Mouse (Mus musculus): Measurements from ENCODE around the gene Hspa2.

Hspa2 gene

GRCm38 (mm10) chr12:76377726-76378125 lies 26.2 kb upstream of the Hspa2 start:
- in situ Hi-C loops (cut with MboI) = no loop called here

- in situ Hi-C loops (cut with MboI) = no loop called here
These were observed 25.4 kb upstream of the Hspa2 start for GRCm38 (mm10) chr12:76378556-76378955.

GRCm38 (mm10) chr12:76380151-76380550 lies 23.8 kb upstream of the Hspa2 start:
- in situ Hi-C loops (cut with MboI) = no loop called here

- in situ Hi-C loops (cut with MboI) = no loop called here
These were observed 18.6 kb upstream of the Hspa2 start for GRCm38 (mm10) chr12:76385342-76385741.

GRCm38 (mm10) chr12:76388794-76389193 lies 15.2 kb upstream of the Hspa2 start:
- in situ Hi-C loops (cut with MboI) = no loop called here

GRCm38 (mm10) chr12:76391595-76392271 lies 12.2 kb upstream of the Hspa2 start:
- in situ Hi-C loops (cut with MboI) = no loop called here

- in situ Hi-C loops (cut with MboI) = no loop called here
These were observed 11.0 kb upstream of the Hspa2 start for GRCm38 (mm10) chr12:76392979-76393378.

GRCm38 (mm10) chr12:76397281-76397680 lies 6.7 kb upstream of the Hspa2 start:
- in situ Hi-C loops (cut with MboI) = no loop called here

- in situ Hi-C loops (cut with MboI) = no loop called here
These were observed 2.3 kb upstream of the Hspa2 start for GRCm38 (mm10) chr12:76401674-76402073.

- in situ Hi-C loops (cut with MboI) = no loop called here
These were observed 738 bp upstream of the Hspa2 start for GRCm38 (mm10) chr12:76402991-76403885.

GRCm38 (mm10) chr12:76404836-76405182 lies 833 bp downstream of the Hspa2 start:
- in situ Hi-C loops (cut with MboI) = no loop called here

GRCm38 (mm10) chr12:76405183-76405970 lies 1.4 kb downstream of the Hspa2 start:
- in situ Hi-C loops (cut with MboI) = no loop called here

GRCm38 (mm10) chr12:76405971-76406370 lies 2.0 kb downstream of the Hspa2 start:
- in situ Hi-C loops (cut with MboI) = no loop called here

- in situ Hi-C loops (cut with MboI) = no loop called here
These were observed 3.2 kb downstream of the Hspa2 start for GRCm38 (mm10) chr12:76407184-76407583.

- in situ Hi-C loops (cut with MboI) = no loop called here
These were observed 5.2 kb downstream of the Hspa2 start for GRCm38 (mm10) chr12:76409166-76409565.

GRCm38 (mm10) chr12:76415383-76416010 lies 11.5 kb downstream of the Hspa2 start:
- in situ Hi-C loops (cut with MboI) = no loop called here

- in situ Hi-C loops (cut with MboI) = no loop called here
These were observed 13.5 kb downstream of the Hspa2 start, which contains the start of gene Ppp1r36 for GRCm38 (mm10) chr12:76417433-76417854. Gene Ppp1r36 (plus strand): TSS chr12:76417538.

GRCm38 (mm10) chr12:76418346-76418745 lies 14.4 kb downstream of the Hspa2 start:
- in situ Hi-C loops (cut with MboI) = no loop called here

GRCm38 (mm10) chr12:76425256-76425655 lies 21.3 kb downstream of the Hspa2 start:
- in situ Hi-C loops (cut with MboI) = no loop called here

- in situ Hi-C loops (cut with MboI) = no loop called here
These were observed 23.6 kb downstream of the Hspa2 start for GRCm38 (mm10) chr12:76427546-76427945.

- in situ Hi-C loops (cut with MboI) = no loop called here
These were observed 27.0 kb downstream of the Hspa2 start for GRCm38 (mm10) chr12:76430879-76431406.

- in situ Hi-C loops (cut with MboI) = no loop called here
These were observed 27.5 kb downstream of the Hspa2 start for GRCm38 (mm10) chr12:76431431-76431830.
